Mouse (Mus musculus): Measurements from ENCODE around the gene Wwc1.

Wwc1 gene

GRCm38 (mm10) chr11:35980411-35980917, at the start of gene Wwc1:
TSS of gene Wwc1 (minus strand) at chr11:35980527.
- DNase-seq: peak; percentile 61

DNA sequence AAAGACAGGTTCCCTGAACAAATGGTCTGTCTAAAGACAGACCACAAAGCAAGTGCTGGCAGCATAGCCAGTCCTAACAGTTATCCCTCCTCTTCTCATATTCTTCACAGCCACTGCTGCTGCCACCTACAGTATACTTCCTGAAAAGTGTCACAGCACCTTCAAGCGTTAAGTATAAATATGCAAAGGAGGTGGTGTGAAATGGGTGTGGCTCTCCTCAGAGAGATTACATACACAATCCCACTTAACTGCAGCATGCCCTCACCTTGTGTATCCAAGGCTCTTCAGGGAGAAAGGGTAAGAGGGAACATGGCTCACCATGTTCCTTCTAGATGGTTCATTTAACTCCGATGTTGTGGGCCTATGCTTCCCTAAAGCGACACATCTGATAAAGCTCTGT, 39.7 kb upstream of the Wwc1 start:
- no peak for DNase-seq

DNA sequence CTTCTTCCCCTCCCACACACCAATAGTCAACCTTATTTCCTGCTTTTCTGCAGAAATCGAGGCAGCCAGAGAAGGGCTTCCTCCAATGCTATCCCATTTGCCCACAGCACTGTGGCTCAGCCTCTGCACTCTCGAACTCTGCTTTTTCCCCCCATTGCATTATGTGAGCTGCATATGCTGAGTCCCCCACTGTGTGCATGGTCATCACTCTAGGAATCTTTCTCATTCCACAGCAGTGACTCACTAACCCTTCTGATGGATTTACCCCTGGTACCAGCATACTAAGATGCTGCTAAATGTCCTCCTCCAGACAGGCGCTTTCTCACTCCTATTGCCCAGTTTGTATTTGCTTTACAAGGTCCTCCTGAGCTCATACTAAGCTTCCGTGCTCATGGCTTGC, 32.9 kb upstream of the Wwc1 start:
- no peak for DNase-seq

GRCm38 (mm10) chr11:36009281-36010208, 29.2 kb upstream of the Wwc1 start:
- no peak for DNase-seq

DNA sequence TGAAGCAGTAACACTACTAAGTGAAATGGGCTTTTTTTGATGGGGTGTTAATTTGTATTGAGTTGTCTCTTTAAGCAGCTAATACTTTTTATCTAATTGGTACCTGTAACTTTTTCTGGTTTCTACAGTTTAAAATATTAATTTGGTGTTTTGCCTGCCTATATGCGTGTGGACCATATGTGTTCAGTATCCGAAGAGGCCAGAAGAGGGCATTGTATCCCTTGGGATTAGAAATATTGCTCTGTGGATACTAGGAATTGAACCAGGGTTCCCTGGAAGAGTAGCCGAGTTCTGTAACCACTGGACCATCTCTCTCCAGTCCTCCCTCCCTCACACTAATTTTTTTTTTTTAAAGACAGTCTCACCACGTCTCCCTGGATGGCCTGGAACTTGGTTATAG, 22.6 kb upstream of the Wwc1 start:
- DNase-seq: no peak

DNA sequence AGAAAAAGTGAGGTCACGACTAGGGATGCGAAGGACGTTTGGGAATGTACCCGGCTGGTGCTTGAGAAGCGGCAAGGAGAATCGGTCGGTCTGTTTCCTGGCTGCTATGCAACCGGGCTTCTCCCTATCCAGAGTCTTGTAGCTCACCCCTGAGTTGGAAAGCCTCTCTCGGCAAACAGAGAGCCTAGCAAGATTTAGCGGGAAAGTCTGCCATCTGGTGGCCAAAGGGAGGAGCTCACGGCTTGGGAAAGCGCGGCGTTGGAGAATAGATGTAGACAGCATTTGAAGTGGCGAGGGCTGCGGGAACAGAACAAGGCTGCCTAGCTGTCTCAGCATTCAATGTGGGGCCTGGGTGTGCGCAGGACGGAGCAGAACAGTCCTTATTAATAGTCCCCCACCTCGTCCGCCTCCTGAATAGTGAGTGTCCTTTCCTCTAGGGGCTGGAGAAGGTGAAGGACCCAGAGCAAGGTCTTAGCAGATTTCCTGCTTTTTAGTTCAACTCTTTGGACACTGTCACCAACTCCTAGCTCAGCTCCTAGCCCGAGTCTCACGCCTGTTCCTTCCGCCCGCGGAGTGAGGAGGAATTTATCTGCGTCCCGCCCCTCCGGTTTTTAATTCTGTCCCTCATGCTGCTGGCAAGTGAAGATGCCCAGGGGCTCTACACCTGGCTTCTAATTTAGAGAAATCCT, 21.1 kb upstream of the Wwc1 start:
- peak; percentile 77 for DNase-seq

DNA sequence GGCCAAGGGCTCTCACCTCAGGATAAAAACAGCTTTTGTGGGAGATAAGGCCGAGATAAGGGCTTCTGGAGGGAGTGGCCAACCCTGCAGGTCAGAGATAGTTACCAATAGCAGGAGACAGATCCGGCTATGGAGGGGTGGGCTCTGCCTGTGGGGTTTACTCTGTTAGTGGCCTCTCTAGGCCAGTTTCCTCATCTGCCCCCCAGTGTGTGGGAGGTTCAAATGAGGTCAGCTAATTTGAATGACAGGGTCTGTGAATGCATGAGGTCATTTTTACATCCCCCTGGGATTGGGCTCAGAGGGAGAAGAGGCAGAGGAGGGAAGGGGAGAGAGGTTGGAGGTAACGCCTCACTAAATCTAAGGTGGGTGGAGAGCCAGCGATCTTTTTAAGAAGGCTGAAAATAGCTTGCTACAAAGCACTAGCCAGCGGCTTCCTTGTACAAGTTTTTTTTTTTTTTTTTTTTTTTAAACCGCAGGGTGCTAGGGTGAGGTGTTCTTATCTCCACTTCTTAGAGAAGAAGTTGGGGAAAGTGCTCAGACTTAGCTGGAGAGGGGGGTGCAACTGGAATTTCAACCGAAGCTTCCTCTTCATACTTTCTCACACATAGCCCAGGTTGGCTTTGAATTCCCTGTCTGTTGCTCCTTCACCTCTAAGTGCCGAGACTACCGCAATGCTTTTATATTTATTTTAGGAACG, 20.4 kb upstream of the Wwc1 start:
- peak; percentile 22 for DNase-seq

- DNase-seq: no peak
Measured at GRCm38 (mm10) chr11:36000038-36000437, 19.7 kb upstream of the Wwc1 start.

DNA sequence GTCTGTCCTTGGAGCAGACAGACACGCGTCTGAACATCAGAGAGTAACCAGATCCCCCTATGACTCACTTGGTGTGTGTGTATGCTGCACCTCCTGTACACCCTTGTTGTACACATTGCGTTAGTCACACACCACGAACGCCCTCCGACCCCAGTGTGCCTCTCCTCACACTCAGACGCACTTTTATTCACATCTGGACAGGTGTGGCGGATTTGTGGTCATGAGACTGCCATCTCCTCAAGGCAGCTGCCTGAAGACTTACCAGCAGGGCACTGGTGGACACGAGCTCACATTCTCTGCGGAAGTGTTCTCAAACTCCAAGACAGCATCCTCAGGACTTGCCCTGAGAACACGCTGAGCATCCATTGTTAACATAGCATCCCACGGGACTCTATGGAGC, 17.7 kb upstream of the Wwc1 start:
- DNase-seq: no peak

GRCm38 (mm10) chr11:35995310-35995709, 15.0 kb upstream of the Wwc1 start:
- no peak for DNase-seq

- no peak for DNase-seq
Measured at GRCm38 (mm10) chr11:35991846-35992245, 11.5 kb upstream of the Wwc1 start.

DNA sequence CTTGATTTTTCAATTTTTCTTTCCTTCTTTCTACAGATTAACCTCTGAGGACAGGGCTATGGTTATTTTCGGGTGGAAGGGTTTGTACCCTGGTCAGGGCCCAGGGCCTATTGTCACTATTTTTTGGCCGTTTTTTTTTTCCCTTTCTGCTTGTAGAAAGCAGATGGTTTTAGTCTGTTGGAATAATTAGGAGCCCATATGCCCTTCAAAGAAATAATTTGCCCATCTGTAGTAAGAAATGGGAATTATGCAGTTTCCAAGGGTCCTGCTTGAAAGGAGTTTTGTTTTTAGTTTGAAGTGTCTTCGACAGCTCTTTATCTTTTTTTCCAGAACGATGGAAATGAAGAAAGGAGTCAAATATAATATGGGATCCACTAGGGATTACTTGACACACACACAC, 9.6 kb upstream of the Wwc1 start:
- DNase-seq: no peak

DNA sequence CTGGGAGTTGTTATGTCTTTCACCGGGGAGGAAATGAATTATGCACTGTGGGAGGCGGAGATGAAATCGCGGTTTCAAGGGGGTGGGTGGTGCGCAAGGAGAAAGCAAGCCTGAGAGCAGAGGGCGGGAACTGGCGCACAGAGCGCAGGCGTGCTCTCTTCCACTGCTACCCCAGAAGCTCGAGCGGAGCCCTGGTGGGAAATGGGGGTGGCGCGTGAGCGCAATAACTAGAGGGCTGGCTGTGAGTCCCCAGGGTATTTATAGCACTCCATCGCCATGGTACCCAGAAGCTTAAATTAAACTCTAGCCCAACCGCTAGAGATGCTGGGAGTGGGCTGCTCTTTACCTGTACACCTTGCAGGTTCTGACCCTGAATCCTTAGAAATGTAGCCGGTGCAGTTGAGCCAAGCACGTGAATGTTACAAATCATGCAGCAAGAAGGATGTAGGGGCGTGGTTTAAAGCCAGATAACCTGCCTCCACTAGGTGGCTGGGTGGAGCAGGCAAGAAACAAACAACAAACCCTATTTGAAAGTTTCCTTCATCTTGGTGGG, 5.6 kb upstream of the Wwc1 start:
- no peak for DNase-seq

GRCm38 (mm10) chr11:35982734-35983133, 2.4 kb upstream of the Wwc1 start:
- no peak for DNase-seq

DNA sequence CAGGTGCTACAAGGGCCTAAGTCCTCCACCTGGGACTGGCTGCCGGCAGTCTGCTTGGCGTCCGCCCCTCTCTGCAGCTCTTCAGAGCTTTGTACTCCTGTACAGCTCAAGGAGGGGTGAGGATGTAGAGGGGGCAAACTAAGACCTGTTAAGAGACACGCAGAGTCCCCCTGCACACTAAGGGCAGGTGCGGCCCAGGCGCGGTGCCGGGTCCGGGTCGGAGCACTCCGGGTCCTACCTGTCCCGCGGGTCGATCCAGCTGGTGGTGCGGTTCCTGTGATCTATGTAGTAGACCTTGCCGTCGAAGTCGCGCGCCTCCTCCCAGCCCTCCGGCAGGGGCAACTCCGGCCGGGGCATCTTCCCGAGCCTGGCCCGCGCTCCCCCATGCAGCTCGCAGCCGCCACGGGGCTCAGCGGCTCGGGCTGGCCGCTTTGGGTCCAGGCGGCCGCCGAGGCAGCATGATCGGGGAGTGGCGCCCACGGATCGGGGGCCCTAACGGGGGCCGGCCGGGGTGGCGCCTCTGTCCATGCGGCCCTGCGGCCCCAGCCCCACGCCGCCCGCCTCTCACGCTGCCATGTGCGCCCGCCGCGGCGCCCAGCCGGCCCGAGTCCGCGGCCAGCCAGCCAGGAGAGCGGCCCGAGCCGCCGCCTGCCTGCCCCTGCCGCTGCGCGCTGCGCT, 455 bp downstream of the Wwc1 start:
- no peak for DNase-seq

- no peak for DNase-seq
Measured at GRCm38 (mm10) chr11:35979266-35979732, 1.0 kb downstream of the Wwc1 start.

GRCm38 (mm10) chr11:35977796-35978195, 2.5 kb downstream of the Wwc1 start:
- DNase-seq: no peak

DNA sequence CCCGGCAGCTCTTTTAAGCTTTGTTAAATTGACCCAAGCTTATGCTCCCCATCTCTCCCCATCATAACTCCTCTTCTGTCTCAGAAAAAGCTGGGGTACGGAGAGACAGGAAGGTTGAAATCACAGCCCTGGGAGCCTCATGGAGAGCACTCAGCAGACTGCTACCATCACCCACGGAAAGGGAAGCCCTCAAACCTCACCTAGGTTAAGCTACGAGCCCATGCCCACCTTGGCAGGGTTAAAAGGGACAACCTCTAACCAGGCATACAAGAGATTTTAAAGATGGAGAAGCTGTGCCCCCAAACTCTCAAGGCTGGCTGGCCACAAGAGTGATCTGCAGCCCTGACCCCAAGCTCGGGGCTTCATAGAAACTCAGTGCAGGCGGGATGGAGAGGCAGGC, 3.2 kb downstream of the Wwc1 start:
- no peak for DNase-seq

DNA sequence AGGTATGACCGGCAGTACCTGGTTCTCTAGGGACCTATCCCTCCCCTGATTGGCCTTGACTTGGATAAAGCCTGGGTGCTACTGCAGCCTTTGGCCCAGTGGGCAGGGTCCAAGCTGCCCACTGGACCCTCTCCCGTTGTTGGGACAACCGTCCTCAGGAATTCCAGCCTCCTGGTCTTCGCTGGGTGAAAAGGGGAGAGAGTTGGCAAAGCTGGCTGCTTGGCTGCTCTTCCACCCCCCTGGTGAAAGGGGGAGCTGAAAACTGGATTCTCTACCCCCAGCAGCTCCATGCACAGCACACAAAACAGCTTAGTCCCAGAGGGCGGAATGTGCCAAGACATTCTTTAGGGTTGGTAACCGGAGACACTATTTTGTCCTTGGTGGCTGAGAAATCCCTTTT, 3.8 kb downstream of the Wwc1 start:
- no peak for DNase-seq

DNA sequence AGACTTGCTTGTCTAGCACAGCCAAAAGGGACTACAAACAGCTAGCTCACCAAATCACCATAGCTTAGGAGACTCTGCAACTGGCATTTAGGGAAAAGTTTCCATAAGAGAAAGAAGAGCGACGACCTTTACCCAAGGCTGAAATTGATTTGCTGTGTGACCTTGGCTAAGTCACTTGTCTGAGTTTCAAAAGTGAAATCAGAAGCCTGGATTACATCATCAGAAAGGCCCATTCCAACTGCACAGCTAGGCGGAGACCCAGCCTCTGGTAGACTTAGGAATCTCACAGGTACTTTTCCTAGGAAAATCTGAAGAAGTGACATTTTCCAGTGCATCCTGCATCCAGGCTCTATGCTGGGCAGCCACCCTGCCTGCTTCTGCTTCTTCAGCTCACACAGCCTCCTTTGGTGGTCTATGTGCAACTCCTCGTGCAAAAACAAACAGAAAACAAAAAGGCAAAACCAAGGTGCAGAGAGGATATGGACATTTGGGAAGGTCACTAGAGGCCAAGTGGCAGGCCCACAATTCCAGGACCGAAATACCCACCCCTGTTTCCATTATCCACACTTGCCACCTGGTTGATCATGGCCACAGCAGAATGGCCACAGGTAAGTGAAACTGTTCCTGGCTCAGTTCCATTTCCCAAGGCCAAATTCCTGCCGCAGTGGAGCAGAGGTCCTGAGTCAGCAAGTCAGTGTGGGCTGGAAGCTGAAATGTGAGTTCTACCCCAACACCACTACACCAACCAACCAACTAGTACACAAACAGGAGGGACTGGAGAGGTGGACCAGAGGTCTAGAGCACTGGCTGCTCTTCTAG, 5.5 kb downstream of the Wwc1 start:
- no peak for DNase-seq

DNA sequence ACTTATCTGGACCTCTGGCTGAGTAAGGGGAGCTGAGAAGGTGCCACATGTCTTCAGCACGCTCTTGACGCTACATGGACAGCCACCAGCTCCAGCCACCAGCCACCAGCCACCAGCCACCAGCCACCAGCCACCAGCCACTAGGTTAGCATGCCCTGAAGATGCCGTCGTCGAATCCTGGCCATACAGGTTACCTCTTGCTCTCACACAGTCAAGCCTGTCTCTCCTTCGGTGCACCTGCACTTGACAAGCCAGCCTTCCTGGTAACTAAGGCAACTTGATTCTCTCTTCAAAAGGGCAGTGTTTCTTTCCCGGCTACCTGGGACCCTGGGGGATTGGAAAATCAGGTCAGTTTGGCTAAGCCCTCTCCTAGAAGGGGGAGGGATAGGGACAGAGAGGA, 7.2 kb downstream of the Wwc1 start:
- DNase-seq: no peak

Measured in liver (tissue).